Mouse (Mus musculus) cerebellum, adult 18-20 months (tissue): ENCODE measurements around the gene Fars2.

ENCODE experiments used
- DNase-seq, 2 experiments: peaks; one replicate each; pipeline ENCODE4 v3.0.0; 2021

Gene Fars2

GRCm38 (mm10) chr13:36717376-36717775 lies 600.2 kb downstream of the Fars2 start:
- DNase-seq = no peak

GRCm38 (mm10) chr13:36720297-36721017 lies 603.2 kb downstream of the Fars2 start:
- no peak for DNase-seq

- no peak for DNase-seq
These were observed 605.1 kb downstream of the Fars2 start for GRCm38 (mm10) chr13:36722309-36722708.

GRCm38 (mm10) chr13:36723726-36724300 lies 606.6 kb downstream of the Fars2 start:
- peak; percentile 32 to 42 for DNase-seq

- DNase-seq = peak; percentile 87 to 89
These were observed 607.6 kb downstream of the Fars2 start for GRCm38 (mm10) chr13:36724533-36725470.

- peak in 1 of 2 experiments; percentile 26 for DNase-seq
These were observed 608.7 kb downstream of the Fars2 start for GRCm38 (mm10) chr13:36725881-36726280.

GRCm38 (mm10) chr13:36726551-36726950 lies 609.3 kb downstream of the Fars2 start:
- peak; percentile 57 to 73 for DNase-seq

- DNase-seq = peak; percentile 74 to 80
These were observed 610.0 kb downstream of the Fars2 start for GRCm38 (mm10) chr13:36726951-36727778.

GRCm38 (mm10) chr13:36727779-36728470 lies 610.7 kb downstream of the Fars2 start:
- peak; percentile 41 to 57 for DNase-seq

GRCm38 (mm10) chr13:36728509-36728908 lies 611.3 kb downstream of the Fars2 start:
- no peak for DNase-seq

GRCm38 (mm10) chr13:36729731-36730340 lies 612.6 kb downstream of the Fars2 start:
- peak; percentile 34 to 50 for DNase-seq

- peak; percentile 34 to 41 for DNase-seq
These were observed 613.1 kb downstream of the Fars2 start for GRCm38 (mm10) chr13:36730341-36730761.

- DNase-seq = peak; percentile 74 to 80
These were observed 614.1 kb downstream of the Fars2 start for GRCm38 (mm10) chr13:36731016-36731930.

GRCm38 (mm10) chr13:36731931-36732461 lies 614.8 kb downstream of the Fars2 start:
- peak; percentile 41 to 55 for DNase-seq

- DNase-seq = peak in 1 of 2 experiments; percentile 18
These were observed 615.8 kb downstream of the Fars2 start for GRCm38 (mm10) chr13:36732891-36733490.

GRCm38 (mm10) chr13:36733566-36733965 lies 616.4 kb downstream of the Fars2 start:
- peak; percentile 43 to 52 for DNase-seq

GRCm38 (mm10) chr13:36733989-36734690 lies 616.9 kb downstream of the Fars2 start:
- peak; percentile 65 for DNase-seq

- peak; percentile 80 to 82 for DNase-seq
These were observed 617.7 kb downstream of the Fars2 start, which contains the start of gene Nrn1 for GRCm38 (mm10) chr13:36734731-36735571. Gene Nrn1 (minus strand): TSS chr13:36735131.
